Mouse (Mus musculus) ES-E14 (cell line): ENCODE results near the gene Rpl39. TPM values are rescaled to one million over a fixed set of nuclear protein-coding genes. Genes with fewer than 3 reads are reported as not detected.

ENCODE experiments used
- DNase-seq: peaks from one replicate; pipeline ENCODE4 v3.0.0-alpha.2; 2013; ENCODE audit warnings: low read depth, low spot score
- H3K27ac ChIP-seq: 2 replicates; pipeline ENCODE4 v1.5.1; 2012; ENCODE audit warnings: low read depth, mild to moderate bottlenecking, low read length, moderate library complexity, mixed read lengths; ENCODE audit not compliant: poor library complexity, insufficient read depth, severe bottlenecking
- H3K36me3 ChIP-seq: 2 replicates; pipeline ENCODE4 v1.6.1; 2012; ENCODE audit warnings: mild to moderate bottlenecking, low read length, moderate library complexity, mixed read lengths; ENCODE audit not compliant: control insufficient read depth, poor library complexity, insufficient read depth, severe bottlenecking
- H3K4me1 ChIP-seq, 2 experiments: fragments of 150-350 bp in 1 of 2; sonication (generic) in 1 of 2; 2 replicates each; pipeline ENCODE4 v1.6.1; 2012; ENCODE audit warnings: low read length in 2 of 2, mild to moderate bottlenecking in 1 of 2, mixed read lengths in 1 of 2; ENCODE audit not compliant: control insufficient read depth in 2 of 2, insufficient read depth in 2 of 2, poor library complexity in 1 of 2
- H3K4me3 ChIP-seq, 2 experiments: fragments of 150-350 bp in 1 of 2; sonication (generic) in 1 of 2; 2 replicates each; pipeline ENCODE4 v1.5.1; 2012; ENCODE audit warnings: low read length in 2 of 2, low read depth in 1 of 2, mild to moderate bottlenecking in 1 of 2, mixed read lengths in 1 of 2; ENCODE audit not compliant: insufficient read depth in 1 of 2, poor library complexity in 1 of 2, severe bottlenecking in 1 of 2
- H3K9ac ChIP-seq: 2 replicates; pipeline ENCODE4 v1.6.1; 2012; ENCODE audit warnings: low read depth, mild to moderate bottlenecking, low read length, mixed read lengths; ENCODE audit not compliant: poor library complexity, insufficient read depth, severe bottlenecking
- H3K9me3 ChIP-seq: fragments of 150-350 bp; sonication (generic); 2 replicates; pipeline ENCODE4 v1.6.1; 2012; ENCODE audit warnings: low read depth, mild to moderate bottlenecking, low read length; ENCODE audit not compliant: control insufficient read depth, insufficient read depth
- CHD2 ChIP-seq: IDR thresholded peaks from 2 replicates; pipeline ENCODE4 v1.6.1; 2014; ENCODE audit warnings: mild to moderate bottlenecking, low read depth, low read length, inconsistent platforms
- HCFC1 ChIP-seq: IDR thresholded peaks from 2 replicates; pipeline ENCODE4 v1.6.1; 2012; ENCODE audit warnings: low read length, inconsistent platforms, borderline replicate concordance; ENCODE audit not compliant: insufficient read depth
- MAFK ChIP-seq: IDR thresholded peaks from 2 replicates; pipeline ENCODE4 v1.6.1; 2014; ENCODE audit warnings: mild to moderate bottlenecking, low read depth, low read length, inconsistent platforms; ENCODE audit not compliant: insufficient read depth
- ZC3H11A ChIP-seq: IDR thresholded peaks from 2 replicates; pipeline ENCODE4 v1.6.1; 2012; ENCODE audit warnings: low read depth, mild to moderate bottlenecking, inconsistent platforms, low read length, borderline replicate concordance
- ZNF384 ChIP-seq: IDR thresholded peaks from 2 replicates; pipeline ENCODE4 v1.6.1; 2012; ENCODE audit warnings: low read depth, low read length, inconsistent platforms
- in situ Hi-C, 2 experiments: fragments of 600-800 bp; cut with MboI; formaldehyde crosslinking; loops; one replicate each; pipeline ENCODE4 v1.15.1; 2025; ENCODE audit warnings: low sequenced_read_pairs in 2 of 2, inconsistent platforms in 1 of 2; ENCODE audit not compliant: unreplicated experiment in 2 of 2
- total RNA-seq: library from RNA; depleted of rRNA; stranded (reverse); fragments of 300-350 nt; gene quantifications from 2 replicates; pipeline ENCODE4 v1.2.3, GENCODE M21; 2012

Rpl39 gene
- total RNA-seq, 1 experiment: 1,684 TPM

- H3K9ac ChIP-seq: peak overlapping the region; percentile 93
- no peaks in the 10 kb centered on the region; the same call in 1 of the 2 replicates for H3K36me3 ChIP-seq
- H3K4me3 ChIP-seq: peak overlapping the region; percentile 80 to 93
- peak overlapping the region; percentile 66 for H3K27ac ChIP-seq
- H3K4me1 ChIP-seq: no peaks in the 10 kb centered on the region
- in situ Hi-C loops: no loop called here
- TF ChIP-seq ZNF384 (no peak), HCFC1 (no peak), ZC3H11A (no peak), MAFK (no peak), CHD2 (no peak)
- no peak for DNase-seq
- no peaks in the 10 kb centered on the region for H3K9me3 ChIP-seq
Observed at GRCm38 (mm10) chrX:37109526-37110192, 24.5 kb upstream of the Rpl39 start.

DNA sequence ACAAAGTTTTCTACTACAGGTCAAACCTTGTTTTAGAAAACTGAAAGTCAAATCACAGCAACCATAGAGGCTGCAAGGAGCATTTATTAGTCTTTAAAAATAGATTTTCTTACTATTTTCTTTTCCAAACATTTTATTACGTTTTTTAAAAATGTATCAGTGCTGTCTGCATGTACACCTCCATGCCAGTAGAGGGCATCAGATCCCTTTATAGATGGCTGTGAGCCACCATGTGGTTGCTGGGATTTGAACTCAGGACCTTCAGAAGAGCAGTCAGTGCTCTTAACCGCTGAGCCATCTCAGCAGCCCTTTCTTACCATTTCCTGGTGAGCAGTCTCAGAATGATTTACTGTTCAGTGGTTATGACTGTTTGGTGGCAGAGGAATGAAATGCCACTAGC, 18.6 kb upstream of the Rpl39 start:
- Histone ChIP-seq H3K4me1 (no peaks in the 10 kb centered on the region), H3K27ac (no peak overlapping the region), H3K4me3 (no peak overlapping the region), H3K9ac (no peak overlapping the region), H3K9me3 (no peaks in the 10 kb centered on the region), H3K36me3 (no peaks in the 10 kb centered on the region; the same call in 1 of the 2 replicates)
- in situ Hi-C loops: no loop called here
- TF ChIP-seq ZC3H11A (no peak), ZNF384 (no peak), MAFK (no peak), HCFC1 (no peak)
- DNase-seq: no peak

DNA sequence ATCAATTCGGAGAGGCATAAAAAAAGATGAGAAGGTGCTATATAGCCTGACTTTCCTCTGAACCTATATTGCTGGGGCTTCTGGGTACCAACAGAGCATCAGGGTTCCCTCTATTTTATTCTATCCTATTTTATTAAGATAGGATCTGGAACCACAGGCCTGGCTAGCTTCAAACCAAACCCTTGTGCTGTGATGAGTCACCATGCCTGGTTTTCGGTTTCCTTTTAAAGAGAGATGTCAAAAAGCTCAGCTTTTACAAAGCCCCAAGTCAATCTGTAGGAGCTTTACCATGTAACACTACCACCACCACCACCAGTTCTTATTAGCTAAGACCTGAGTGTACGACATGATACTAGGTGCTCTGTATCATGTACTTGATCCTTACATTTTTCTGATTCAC, 13.5 kb upstream of the Rpl39 start:
- no peak overlapping the region for H3K4me3 ChIP-seq

GRCm38 (mm10) chrX:37095106-37095768, 10.0 kb upstream of the Rpl39 start:
- no peak for DNase-seq
- Histone ChIP-seq H3K4me3 (no peak overlapping the region), H3K9ac (no peak overlapping the region), H3K36me3 (no peaks in the 10 kb centered on the region; the same call in 1 of the 2 replicates), H3K27ac (no peak overlapping the region), H3K4me1 (no peaks in the 10 kb centered on the region), H3K9me3 (no peaks in the 10 kb centered on the region)
- in situ Hi-C loops: no loop called here
- TF ChIP-seq MAFK: no peak
- no peak for TF ChIP-seq ZNF384
- TF ChIP-seq ZC3H11A: no peak
- no peak for TF ChIP-seq CHD2
- no peak for TF ChIP-seq HCFC1

More for the DNA sequence above, 13.5 kb upstream of the Rpl39 start:
- H3K4me1 ChIP-seq: no peaks in the 10 kb centered on the region
- H3K9me3 ChIP-seq: no peaks in the 10 kb centered on the region
- H3K36me3 ChIP-seq: no peaks in the 10 kb centered on the region; the same call in 1 of the 2 replicates
- TF ChIP-seq MAFK (no peak), CHD2 (no peak), HCFC1 (no peak), ZC3H11A (no peak)
- in situ Hi-C loops: no loop called here
- no peak overlapping the region for H3K27ac ChIP-seq
- no peak overlapping the region for H3K9ac ChIP-seq
- no peak for DNase-seq
